Mouse (Mus musculus) layer of hippocampus, adult 9-10 months (tissue): ENCODE measurements around the gene Hmgb2.
"Not testable (repeated sequence)": the region's sequence is repeated elsewhere in the genome, so short reads cannot be mapped to it uniquely, and the experiment has no call there.

Experiments used
- DNase-seq: peaks from one replicate; pipeline ENCODE4 v3.0.0; 2022; ENCODE audit warnings: low spot score

The Hmgb2 gene

DNA sequence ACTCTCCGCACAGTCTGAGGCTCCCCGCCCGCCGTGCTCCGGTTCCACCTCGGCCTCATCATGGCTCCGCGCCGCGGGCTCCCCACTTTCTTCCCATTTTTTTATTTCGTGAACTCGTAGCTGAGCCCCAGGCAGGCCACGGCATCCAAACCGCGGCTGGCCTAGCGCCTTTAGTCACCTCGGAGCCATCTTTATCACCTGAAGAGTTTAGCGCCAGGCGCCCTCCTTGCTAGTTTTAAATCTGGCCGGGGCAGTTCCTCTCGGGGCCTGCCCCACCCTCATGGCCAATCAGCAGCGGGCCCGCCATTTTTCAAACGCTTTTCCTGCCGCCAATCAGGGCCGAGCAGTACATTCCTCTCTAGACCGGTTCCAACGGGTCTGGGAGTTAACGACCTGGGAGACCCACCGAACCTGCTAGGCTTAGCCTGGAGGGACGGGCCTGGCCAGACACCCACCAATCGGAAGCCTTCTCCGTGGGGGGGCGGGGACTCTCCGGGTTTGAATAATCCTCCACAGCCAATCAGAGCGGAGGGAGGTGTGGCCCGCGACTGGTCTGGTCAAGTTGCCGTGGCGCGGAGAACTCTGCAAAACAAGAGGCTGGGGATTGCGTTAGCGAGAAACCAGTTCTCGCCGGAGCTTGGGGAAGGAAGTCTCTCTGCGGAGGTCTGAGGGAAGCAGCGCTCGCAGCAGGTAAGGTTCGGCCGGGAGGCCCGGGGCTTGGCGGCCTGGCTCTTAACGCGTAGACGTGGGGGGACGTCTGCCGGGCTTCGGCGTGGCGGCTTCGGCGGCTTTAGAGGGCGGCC, at the start of gene Hmgb2:
TSS of gene Hmgb2 (plus strand) at position 592 of the 803 bp plus-strand sequence.
- peak; percentile 98 for DNase-seq

GRCm38 (mm10) chr8:57462839-57463238, 48.9 kb upstream of the Hmgb2 start:
- no peak for DNase-seq

DNA sequence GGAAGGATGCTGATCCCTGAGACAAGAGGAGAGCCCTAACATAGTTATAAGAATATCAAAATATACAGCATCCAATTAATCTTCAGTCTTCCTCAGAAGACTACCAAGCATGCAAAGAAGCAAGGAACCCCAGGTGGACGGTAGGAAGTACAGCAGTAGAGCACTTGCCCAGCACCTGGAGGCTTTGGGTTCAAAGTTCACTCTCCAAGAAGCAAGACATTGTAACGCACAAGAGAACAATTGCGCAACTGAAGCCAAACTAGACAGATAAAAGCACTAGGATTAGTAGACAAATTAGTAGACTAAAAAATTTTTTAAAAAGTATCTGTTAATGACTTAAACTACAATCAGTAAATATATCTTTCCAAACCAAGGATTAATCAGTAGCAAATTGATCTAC, 48.0 kb upstream of the Hmgb2 start:
- no peak for DNase-seq

DNA sequence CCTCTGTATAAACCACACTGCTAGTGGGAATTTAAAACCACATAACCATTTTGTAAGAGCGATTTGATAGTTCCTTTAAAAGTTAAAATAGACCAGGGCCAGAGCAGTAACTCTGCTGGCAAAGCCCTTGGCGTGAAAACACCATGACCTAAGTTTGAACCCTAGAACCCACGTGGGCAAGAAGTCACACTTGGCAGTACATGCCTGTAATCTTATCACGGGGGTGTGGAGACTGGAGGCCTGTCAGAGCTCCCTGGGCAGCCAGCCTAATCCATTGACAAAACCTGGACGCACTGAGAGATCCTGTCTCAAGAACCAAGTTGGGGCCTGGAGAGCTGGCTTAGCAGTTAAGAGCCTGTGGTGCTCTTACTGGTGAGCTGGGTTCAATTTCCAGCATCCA, 43.1 kb upstream of the Hmgb2 start:
- DNase-seq = no peak

DNA sequence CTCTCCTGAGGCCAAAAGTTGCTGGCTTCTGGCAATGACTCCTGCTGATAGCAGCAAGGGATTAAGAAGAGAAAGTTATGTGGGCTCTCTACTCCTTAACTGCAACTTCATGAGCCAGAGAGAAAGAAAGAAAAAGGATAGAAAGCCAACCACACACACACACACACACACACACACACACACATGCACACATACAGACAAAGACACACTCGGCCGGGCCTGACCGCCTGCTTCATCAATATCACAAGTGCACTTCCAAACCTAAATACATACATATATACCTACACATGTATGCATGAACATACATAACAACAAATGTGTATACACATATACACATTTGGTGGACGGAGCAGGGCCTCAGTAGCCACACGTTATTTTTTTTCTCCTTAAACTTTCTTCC, 40.8 kb upstream of the Hmgb2 start:
- DNase-seq = no peak

DNA sequence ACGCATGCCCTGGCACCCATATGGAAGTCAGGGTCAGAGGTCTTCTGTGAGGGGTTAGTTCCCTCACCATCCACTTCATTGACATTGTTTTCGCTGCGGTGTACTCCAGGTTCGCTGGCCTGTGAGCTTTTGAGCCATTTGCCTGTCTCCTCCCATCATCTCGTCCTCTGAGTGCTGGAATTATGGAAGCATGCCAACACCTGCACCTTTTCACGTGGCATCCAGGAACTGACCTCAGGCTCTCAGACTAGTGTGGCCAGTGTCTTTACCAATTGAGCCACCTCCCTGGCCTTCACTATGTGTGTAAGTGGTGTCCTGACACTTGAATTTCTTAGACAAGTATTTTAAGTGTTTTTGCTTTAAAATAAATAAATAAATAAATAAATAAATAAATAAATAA, 38.0 kb upstream of the Hmgb2 start:
- no peak for DNase-seq

- no peak for DNase-seq
Measured at GRCm38 (mm10) chr8:57478406-57478805, 33.3 kb upstream of the Hmgb2 start.

- DNase-seq = no peak
Measured at GRCm38 (mm10) chr8:57479700-57480099, 32.0 kb upstream of the Hmgb2 start.

GRCm38 (mm10) chr8:57480606-57481005, 31.1 kb upstream of the Hmgb2 start:
- DNase-seq = no peak

- DNase-seq = no peak
Measured at GRCm38 (mm10) chr8:57486491-57487440, 24.9 kb upstream of the Hmgb2 start.

- DNase-seq = peak; percentile 87
Measured at GRCm38 (mm10) chr8:57487441-57488155, 24.1 kb upstream of the Hmgb2 start, which contains the start of gene Sap30. Sap30 (minus strand) TSS chr8:57487860.

GRCm38 (mm10) chr8:57488312-57488765, 23.4 kb upstream of the Hmgb2 start:
- DNase-seq = no peak

DNA sequence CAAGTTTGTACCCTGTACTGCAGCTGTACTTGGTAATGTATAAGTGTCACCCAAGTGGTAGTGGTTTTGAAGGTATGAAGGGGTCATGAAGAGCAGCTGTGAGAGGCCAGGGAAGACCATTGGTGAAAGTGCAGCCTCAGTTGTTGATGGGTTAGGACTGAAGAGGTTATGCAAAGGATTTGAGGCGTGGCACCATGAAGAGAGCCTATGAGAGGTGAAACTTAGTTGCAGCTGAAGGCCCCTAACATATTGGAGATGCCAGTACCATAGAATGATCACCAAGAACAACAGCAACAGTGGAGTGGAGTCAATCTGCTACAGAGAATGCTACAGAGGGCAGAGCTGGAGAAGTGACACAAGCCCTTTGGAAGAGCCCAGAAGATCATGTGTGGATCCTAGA, 22.3 kb upstream of the Hmgb2 start:
- DNase-seq = no peak

DNA sequence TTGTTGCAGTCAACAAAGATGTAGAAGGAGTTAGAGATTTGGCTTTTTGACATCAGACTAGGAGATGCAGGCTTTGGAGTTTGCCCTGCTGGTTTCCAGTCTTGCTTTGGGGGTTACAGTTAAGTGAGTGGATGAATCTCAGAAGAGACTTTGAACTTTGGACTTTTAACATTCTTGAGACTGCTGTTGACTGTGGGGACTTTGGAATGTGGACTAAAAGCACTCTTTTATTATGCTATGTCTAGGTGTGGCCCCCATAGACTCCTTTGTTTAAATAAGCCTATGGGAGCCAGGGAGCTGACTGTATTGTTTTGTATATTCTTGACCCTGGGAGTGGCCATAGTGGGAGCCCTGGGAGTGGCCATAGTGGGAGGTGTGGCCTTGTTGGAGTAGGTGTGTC, 21.8 kb upstream of the Hmgb2 start:
- DNase-seq = no peak

DNA sequence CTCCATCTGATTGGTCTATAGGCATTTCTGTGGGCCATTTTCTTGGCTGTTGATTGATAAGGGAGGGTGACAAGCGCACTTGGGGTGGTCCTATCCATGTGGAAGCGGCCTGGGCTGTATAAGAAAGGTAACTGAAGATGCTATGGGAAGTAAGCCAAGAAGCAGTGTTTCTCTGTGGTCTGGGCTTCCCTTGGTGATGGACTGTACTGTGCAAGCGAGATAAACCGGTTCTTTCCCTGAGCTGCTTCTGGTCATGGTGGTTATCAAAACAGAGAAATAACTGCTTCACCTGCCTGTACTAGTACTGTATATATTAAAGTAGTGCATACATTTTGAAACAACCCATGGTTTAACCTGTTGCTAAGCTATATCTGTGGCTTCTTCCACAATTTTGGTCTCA, 19.8 kb upstream of the Hmgb2 start:
- DNase-seq = no peak

GRCm38 (mm10) chr8:57498494-57498846, 13.2 kb upstream of the Hmgb2 start:
- no peak for DNase-seq

GRCm38 (mm10) chr8:57498847-57499511, 12.7 kb upstream of the Hmgb2 start:
- no peak for DNase-seq

DNA sequence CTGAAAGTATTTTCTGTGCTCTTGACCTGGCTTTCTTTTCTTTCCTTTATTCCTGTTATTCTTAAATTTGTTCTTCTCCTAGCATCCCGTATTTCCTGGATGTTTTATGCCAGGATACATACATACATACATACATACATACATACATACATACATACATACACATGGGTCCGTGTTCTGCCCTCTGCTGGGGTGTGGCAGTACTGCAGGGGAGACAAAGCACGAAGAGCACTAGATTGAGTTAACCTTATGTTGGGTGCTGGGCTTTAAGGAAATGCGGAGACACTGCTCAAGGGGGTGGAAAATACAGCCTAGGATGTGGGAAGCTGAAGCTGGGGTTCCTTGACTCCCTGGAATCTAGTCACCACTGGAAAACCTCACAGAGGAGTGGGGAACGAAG, 8.1 kb upstream of the Hmgb2 start:
- no peak for DNase-seq

DNA sequence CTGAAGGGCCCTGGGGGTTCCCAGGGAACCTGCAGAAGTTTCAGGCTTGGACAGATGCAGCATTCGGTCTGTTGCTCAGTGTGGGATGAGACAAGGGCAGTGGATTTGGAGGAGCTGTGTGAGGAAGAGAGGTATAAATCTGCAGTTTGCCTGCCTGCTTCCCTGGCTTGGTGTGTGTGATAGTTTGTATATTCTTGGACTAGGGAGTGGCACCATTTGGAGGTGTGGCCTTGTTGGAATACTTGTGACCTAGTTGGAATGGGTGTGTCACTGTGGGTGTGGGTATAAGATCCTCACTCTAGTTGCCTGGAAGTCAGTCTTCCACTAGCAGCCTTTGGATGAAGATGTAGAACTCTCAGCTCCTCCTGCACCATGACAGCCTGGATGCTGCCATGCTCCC, 6.2 kb upstream of the Hmgb2 start:
- not testable (repeated sequence) for DNase-seq

GRCm38 (mm10) chr8:57507556-57508063, 4.1 kb upstream of the Hmgb2 start:
- DNase-seq = no peak

DNA sequence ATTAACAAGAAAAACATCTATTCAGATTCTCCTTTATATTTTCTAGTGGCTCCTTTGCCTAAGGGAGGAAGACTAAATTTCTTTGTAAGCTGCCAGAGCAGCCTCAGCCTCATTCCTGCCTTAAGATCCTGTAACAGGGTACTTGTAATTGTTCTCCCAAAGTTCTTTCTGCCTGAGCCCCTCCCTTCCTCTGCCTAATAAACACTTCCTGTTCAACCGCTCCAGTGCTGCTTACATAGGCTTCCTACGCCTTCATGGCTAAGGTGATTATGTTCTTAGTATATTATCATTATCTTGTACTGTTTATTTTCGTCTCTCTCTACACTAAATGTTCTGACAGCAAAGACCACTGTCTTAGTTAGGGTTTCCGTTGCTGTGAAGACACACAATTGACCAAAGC, 3.0 kb upstream of the Hmgb2 start:
- no peak for DNase-seq
